In genomic region chr15:103034807-103035547, GRCm38 (mm10) we compare ENCODE assay signal across 9 mouse cellular contexts. TPM values are rescaled to one million over a fixed set of nuclear protein-coding genes. Genes with fewer than 3 reads are reported as not detected.
A peak's percentile ranks its signal among the peaks of the same experiment; 100 is the strongest.
DNase-seq lines count a peak whose midpoint lies in the region; ATAC-seq and TF ChIP-seq lines count a peak whose summit lies in the region.
"Had no signal": no experiment of that assay in that cellular context is flagged by ENCODE, and none has a peak within 500 bp of the region (broad histone marks: within the 10 kb centered on the region; RNA-seq: fewer than 3 reads in every experiment).

No protein-coding gene starts in this region.

- peak overlapping the region; percentile 46 for H3K4me3 ChIP-seq in kidney, embryonic 14.5 days (ENCODE audit: low read length)
- H3K4me3 ChIP-seq in brown adipose tissue, adult 24 weeks (ENCODE audit: insufficient read depth, low read depth, low read length) = peak overlapping the region; percentile 69
- H3K4me3 ChIP-seq in hindbrain, postnatal 0 days (ENCODE audit: low read length) = peak overlapping the region; percentile 42

- H3K9ac ChIP-seq in kidney, embryonic 14.5 days (ENCODE audit: low read depth, low read length) = peak overlapping the region; percentile 65
- H3K9ac ChIP-seq in hindbrain, postnatal 0 days (replicated peaks; ENCODE audit: low read length) = peak overlapping the region; percentile 44

- peak; percentile 90 for ATAC-seq in kidney, embryonic 14.5 days (ENCODE audit: low FRiP score, low TSS enrichment)
- ATAC-seq in hindbrain, postnatal 0 days = peak; percentile 51; the same call in 1 of the 2 replicates

- H3K27ac ChIP-seq in kidney, embryonic 14.5 days (ENCODE audit: low read depth, low read length) = peak overlapping the region; percentile 90; the same call in 1 of the 2 replicates
- peak overlapping the region; percentile 65 for H3K27ac ChIP-seq in brown adipose tissue, adult 24 weeks (replicated peaks; ENCODE audit: low read depth, low read length)
- peak overlapping the region; percentile 60 for H3K27ac ChIP-seq in hindbrain, postnatal 0 days

- H3K9me3 ChIP-seq in kidney, embryonic 14.5 days (ENCODE audit: control insufficient read depth, low read length) = no peaks in the 10 kb centered on the region
- H3K9me3 ChIP-seq in hindbrain, postnatal 0 days (ENCODE audit: low read length) = no peaks in the 10 kb centered on the region

- TF ChIP-seq CTCF in hindbrain, postnatal 0 days (IDR thresholded peaks at IDR 0.05; ENCODE audit: low read depth) = no peak

- peaks cover 66% of the 10 kb centered on the region for H3K4me1 ChIP-seq in kidney, embryonic 14.5 days (ENCODE audit: control insufficient read depth, insufficient read depth, low read length)
- H3K4me1 ChIP-seq in brown adipose tissue, adult 24 weeks (ENCODE audit: control insufficient read depth, insufficient read depth, insufficient read length, low read length) = 0 out of 2 replicates have a peak, but pooled peaks cover 5% of the 10 kb centered on the region
- no peaks in the 10 kb centered on the region for H3K4me1 ChIP-seq in hindbrain, postnatal 0 days (ENCODE audit: insufficient read depth, low read length)

- DNase-seq in kidney, postnatal 14 days = no peak
- no peak for DNase-seq in hindbrain, postnatal 0 days (ENCODE audit: low spot score)
- peak; percentile 77 for DNase-seq in neural tube, embryonic 10.5 days (ENCODE audit: extremely low spot score, low spot score)
- DNase-seq in layer of hippocampus, adult 9-11 months = no peak
- DNase-seq in natural killer cell, adult 2 months (ENCODE audit: low spot score in 2 of 2) = no peak
- no peak for DNase-seq in left cerebral cortex, adult 18-20 months (ENCODE audit: low spot score in 2 of 2)

- under 1% methylated on average over 34 of the region's 34 CpGs for WGBS in kidney, embryonic 14.5 days
- WGBS in hindbrain, postnatal 0 days = under 1% methylated on average over 33 of the region's 34 CpGs

- no peaks in the 10 kb centered on the region for H3K36me3 ChIP-seq in kidney, embryonic 14.5 days (ENCODE audit: control insufficient read depth, insufficient read depth, low read length)
- H3K36me3 ChIP-seq in hindbrain, postnatal 0 days (ENCODE audit: insufficient read depth, low read length) = no peaks in the 10 kb centered on the region

- H3K27me3 ChIP-seq in kidney, embryonic 14.5 days (ENCODE audit: control insufficient read depth, insufficient read depth, low read length) = peaks cover 6% of the 10 kb centered on the region; the same call in 1 of the 2 replicates
- peaks cover 74% of the 10 kb centered on the region for H3K27me3 ChIP-seq in hindbrain, postnatal 0 days (ENCODE audit: insufficient read depth, low read length)

- H3K4me2 ChIP-seq in kidney, embryonic 14.5 days (replicated peaks; ENCODE audit: low read depth, low read length) = peak overlapping the region; percentile 74
- H3K4me2 ChIP-seq in hindbrain, postnatal 0 days (ENCODE audit: low read depth, low read length) = peak overlapping the region; percentile 51

RNA-seq across cellular contexts. Expression of gene Hoxc4, which starts 16.2 kb away (rescaled TPM):
- 7.4 and 8.6 TPM in 2 replicates for polyA plus RNA-seq in kidney, embryonic 14.5 days (2014; fragmentation: Nextera tagmentation; extraction: Ambion mirVana)
- polyA plus RNA-seq in brown adipose tissue, adult 24 weeks (2012; ENCODE audit: insufficient read depth, insufficient read length, missing spikeins) = 9.4 and 13.7 TPM in 2 replicates
- 12.5 and 13.1 TPM in 2 replicates for total RNA-seq in hindbrain, postnatal 0 days (2014; rRNA removed)
- polyA plus RNA-seq in hindbrain, postnatal 0 days (2015; fragmentation: Nextera tagmentation; extraction: Ambion mirVana) = 33.0 and 35.4 TPM in 2 replicates
- total RNA-seq in left cerebral cortex, adult 18-20 months (2021) = not detected
- total RNA-seq: granulocyte monocyte progenitor cell, adult 5-6 weeks had no signal

RNA-seq across cellular contexts. Expression of gene Hoxc6, which starts 36.9 kb away (rescaled TPM):
- 12.3 and 16.1 TPM in 2 replicates for polyA plus RNA-seq in kidney, embryonic 14.5 days (2014; fragmentation: Nextera tagmentation; extraction: Ambion mirVana)
- polyA plus RNA-seq in brown adipose tissue, adult 24 weeks (2012; ENCODE audit: insufficient read depth, insufficient read length, missing spikeins) = 17.1 and 21.7 TPM in 2 replicates
- 0.43 and 1.4 TPM in 2 replicates for total RNA-seq in hindbrain, postnatal 0 days (2014; rRNA removed)
- 0.59 and 1.2 TPM in 2 replicates for polyA plus RNA-seq in hindbrain, postnatal 0 days (2015; fragmentation: Nextera tagmentation; extraction: Ambion mirVana)
- total RNA-seq in left cerebral cortex, adult 18-20 months (2021) = not detected
- total RNA-seq: granulocyte monocyte progenitor cell, adult 5-6 weeks had no signal

RNA-seq across cellular contexts. Expression of gene Hoxc8, which starts 44.6 kb away (rescaled TPM):
- polyA plus RNA-seq in kidney, embryonic 14.5 days (2014; fragmentation: Nextera tagmentation; extraction: Ambion mirVana) = 12.6 and 13.8 TPM in 2 replicates
- polyA plus RNA-seq in brown adipose tissue, adult 24 weeks (2012; ENCODE audit: insufficient read depth, insufficient read length, missing spikeins) = 8.9 and 9.8 TPM in 2 replicates
- 0.26 TPM in 1 of 2 replicates, not detected in the other for total RNA-seq in hindbrain, postnatal 0 days (2014; rRNA removed)
- polyA plus RNA-seq in hindbrain, postnatal 0 days (2015; fragmentation: Nextera tagmentation; extraction: Ambion mirVana) = not detected in 2 replicates
- not detected for total RNA-seq in left cerebral cortex, adult 18-20 months (2021)
- total RNA-seq: granulocyte monocyte progenitor cell, adult 5-6 weeks had no signal

RNA-seq across cellular contexts. Expression of gene Hoxc9, which starts 58.7 kb away (rescaled TPM):
- 10.3 and 10.7 TPM in 2 replicates for polyA plus RNA-seq in kidney, embryonic 14.5 days (2014; fragmentation: Nextera tagmentation; extraction: Ambion mirVana)
- polyA plus RNA-seq in brown adipose tissue, adult 24 weeks (2012; ENCODE audit: insufficient read depth, insufficient read length, missing spikeins) = not detected in 2 replicates
- not detected in 2 replicates for total RNA-seq in hindbrain, postnatal 0 days (2014; rRNA removed)
- not detected in 2 replicates for polyA plus RNA-seq in hindbrain, postnatal 0 days (2015; fragmentation: Nextera tagmentation; extraction: Ambion mirVana)
- not detected for total RNA-seq in left cerebral cortex, adult 18-20 months (2021)
- total RNA-seq: granulocyte monocyte progenitor cell, adult 5-6 weeks had no signal
